Mouse (Mus musculus): ENCODE measurements around the gene Ttc16. TPM values are rescaled to one million over a fixed set of nuclear protein-coding genes. Genes with fewer than 3 reads are reported as not detected.

The Ttc16 gene
- total RNA-seq, 2 experiments from 2014 or later = not detected

DNA sequence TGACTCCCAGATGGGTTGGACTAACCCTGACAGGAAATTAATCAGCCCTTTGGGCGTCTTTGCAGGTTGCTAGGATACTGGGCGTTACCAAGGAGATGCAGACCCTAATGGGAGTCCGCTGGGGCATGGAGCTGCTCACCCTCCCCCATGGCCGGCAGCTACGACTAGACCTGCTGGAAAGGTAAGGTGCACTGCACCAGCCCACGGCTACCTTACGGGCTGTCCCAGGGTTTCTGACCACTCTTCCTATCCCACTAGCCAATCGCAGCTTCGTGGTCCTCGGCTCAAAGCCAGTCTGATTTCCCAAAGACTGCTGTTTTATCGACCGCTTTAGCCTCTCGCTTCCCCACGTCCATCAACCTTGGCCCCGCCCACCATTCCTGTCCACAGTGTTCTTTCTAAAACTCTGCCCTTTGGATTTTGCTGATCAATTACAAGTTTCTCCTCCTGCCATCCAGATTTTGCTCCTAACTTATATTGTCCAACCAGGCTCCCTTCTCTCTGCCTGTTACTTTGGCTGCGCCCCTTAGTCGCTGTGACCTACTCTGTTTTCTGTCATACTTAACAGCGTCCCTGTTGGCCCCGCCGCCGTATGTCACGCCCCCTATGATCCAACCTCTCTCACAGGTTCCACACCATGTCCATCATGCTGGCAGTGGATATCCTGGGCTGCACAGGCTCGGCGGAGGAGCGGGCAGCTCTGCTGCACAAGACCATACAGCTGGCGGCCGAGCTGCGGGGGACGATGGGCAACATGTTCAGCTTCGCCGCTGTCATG lies 24.4 kb downstream of the Ttc16 start:
- DNase-seq = no peak
- intact Hi-C loops (cut with DNase I) = no loop called here

DNA sequence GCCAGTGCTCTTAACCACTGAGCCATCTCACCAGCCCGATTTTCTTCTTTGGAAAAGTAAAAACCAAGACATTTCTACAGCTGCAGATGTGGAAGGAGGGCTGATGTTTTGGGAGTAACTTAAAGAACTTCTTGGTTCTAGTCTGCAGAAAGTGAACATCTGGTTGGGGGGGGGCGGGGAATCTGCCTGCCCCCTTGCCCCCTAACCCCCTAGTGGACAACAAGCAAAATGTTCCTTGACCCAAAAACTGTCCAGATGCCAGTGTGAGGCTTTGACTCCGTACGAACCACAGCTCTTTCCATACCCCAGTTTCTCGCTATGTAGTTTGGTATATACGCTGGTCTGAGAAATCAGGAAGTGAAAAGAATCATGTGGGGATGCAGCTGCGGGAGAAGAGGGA lies 25.2 kb downstream of the Ttc16 start:
- no peak for DNase-seq
- intact Hi-C loops (cut with DNase I) = no loop called here

DNA sequence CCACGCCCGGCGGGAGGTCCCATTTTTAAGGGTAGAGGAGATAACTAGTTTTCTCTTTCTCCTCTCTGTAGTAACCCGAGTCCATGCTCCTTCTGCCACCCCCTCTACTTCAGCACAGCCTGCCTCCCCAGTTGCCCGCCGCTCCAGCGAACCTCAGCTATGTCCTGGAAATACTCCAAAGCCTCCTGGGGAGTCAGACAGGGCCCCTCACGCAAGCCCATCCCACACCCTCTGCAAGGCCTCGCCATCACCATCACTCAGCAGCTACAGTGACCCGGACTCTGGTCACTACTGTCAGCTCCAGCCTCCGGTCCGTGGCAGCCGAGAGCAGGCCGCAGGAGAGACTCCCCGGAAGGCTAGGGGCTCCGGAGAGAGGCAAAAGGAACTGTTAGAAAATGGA lies 26.4 kb downstream of the Ttc16 start:
- no peak for DNase-seq
- intact Hi-C loops (cut with DNase I) = no loop called here

DNA sequence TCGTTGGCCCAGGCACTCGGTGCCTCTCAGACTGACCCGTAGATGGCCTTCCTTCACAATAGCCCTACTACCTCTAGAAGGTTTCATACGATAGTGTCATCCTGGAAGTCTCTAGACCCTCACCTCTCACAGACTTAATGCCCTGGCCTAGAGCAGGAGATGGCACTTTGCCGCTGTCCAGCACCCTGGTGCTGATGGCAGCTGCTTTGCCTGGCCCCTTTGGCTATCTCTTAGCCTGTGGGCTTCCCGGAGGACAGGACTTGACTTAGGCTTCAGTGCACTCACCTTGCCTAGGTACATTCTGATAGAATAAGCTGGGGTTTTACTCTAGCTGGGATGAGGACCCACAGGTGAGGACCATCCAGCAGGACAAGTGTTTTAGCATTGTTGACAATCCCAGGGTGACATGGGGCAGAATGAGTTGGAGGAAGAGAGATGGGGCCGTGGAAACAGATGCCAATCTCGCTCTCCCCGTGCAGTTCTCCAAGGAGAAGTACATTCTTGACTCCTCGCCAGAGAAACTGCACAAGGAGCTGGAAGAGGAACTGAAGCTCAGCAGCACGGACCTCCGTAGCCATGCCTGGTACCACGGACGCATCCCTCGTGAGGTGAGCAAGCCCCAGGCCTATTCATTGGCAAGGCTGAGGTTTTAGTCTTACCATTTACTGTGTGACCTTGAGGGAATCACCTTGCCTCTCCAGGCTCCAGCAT lies 31.0 kb downstream of the Ttc16 start:
- no peak for DNase-seq
- intact Hi-C loops (cut with DNase I) = no loop called here

DNA sequence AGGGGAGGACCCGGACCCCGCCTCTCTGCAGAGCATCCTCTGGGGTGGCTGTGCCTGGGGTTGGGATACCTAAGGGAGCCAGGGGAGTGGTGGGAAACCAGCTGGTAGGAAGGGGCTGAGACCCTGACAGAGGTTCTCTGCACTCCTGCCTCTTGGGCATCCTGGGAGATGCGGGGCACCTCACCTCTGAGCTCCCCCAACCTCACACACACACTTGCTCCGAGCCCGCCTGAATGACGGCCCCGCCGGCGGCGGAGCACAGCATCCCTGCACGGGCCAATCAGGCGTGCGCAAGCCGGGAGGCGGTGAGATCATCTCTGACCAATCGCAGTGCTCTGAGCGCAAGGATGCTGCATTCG lies 33.3 kb downstream of the Ttc16 start:
- intact Hi-C loops (cut with DNase I) = no loop called here
- no peak for DNase-seq

DNA sequence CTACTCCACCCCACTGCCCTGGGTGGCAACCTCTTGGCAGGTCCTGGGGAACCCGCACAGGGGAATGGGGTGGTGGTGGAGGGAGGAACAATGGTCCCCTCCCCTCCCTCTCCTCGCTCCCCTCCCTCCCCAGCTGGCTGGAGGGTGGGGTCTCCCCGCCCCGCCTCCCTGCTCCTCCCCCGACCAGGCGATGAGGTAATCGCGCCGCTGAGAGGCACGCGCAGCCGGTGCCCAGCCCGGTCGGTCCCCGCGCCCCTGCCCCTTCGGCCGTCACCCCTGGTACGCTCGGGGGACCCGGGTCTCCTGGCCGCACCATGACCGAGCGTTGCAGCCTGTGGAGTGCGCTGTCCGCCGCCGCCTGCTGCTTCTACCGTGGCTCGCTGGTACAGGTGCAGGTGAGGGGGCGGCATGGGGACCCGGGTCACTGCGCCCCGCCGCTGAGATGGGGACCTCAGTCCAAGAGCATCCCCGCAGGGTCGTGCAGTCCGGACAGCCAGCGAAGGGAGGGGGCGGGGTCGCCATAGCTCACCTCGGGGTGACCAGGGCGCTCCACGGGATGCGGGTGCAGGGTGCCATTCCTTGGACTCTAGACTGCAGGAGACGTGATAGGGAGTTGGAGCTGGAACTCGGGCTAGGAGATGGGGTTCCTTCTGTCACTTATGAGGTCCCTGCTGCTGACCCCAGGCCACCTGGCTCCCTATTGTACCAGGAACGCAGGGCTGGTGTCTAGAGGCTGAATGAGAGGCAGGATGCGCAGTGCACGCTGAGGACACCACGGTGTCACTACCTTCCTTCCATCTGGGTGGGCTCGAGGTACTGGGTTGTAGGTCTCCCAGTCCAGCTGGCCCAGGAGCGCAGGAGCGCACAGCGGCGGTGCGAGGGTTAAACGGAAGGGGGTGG lies 33.9 kb downstream of the Ttc16 start:
- intact Hi-C loops (cut with DNase I) = no loop called here
- DNase-seq = no peak

DNA sequence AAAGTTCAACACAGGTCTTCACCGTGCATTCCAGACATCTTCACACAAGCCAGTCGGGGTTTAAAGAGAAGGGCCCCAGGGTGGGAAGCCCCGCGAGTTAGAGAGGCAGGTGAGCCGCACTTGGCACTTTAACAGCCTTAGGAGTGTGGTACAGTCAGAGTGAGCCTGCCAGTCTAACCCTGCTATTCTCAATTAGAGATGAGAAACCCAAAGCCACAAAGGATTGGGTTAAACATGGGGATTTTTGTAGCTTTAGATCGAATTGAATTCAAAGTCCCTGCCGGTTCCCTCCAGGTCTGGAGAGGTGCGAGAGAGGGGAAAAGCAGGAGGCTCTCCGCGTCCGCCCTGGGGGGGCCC lies 34.5 kb downstream of the Ttc16 start, which contains the start of gene 6330409D20Rik:
6330409D20Rik (minus strand) TSS at position 101 of the 357 bp plus-strand sequence.
- no peak for DNase-seq
- intact Hi-C loops (cut with DNase I) = no loop called here

DNA sequence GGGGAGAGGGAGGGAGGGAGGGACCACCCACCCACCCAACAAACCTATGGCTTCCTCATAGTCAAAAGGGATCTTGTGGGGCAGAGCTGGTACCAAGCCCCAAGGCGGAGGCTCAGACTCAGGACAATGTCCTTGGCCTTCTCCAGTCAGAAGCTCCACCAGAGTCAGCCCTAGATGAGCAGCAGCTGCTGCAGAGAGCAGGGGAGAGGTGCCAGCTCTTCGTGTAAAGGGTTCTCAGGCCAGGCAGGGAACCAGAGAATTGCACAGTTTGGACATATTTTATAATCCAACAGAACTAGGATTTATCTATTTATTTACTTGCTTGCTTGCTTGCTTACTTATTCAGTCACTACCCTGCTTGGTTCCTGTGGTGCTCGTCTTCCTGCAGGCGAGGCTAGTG lies 36.1 kb downstream of the Ttc16 start:
- intact Hi-C loops (cut with DNase I) = no loop called here
- no peak for DNase-seq

DNA sequence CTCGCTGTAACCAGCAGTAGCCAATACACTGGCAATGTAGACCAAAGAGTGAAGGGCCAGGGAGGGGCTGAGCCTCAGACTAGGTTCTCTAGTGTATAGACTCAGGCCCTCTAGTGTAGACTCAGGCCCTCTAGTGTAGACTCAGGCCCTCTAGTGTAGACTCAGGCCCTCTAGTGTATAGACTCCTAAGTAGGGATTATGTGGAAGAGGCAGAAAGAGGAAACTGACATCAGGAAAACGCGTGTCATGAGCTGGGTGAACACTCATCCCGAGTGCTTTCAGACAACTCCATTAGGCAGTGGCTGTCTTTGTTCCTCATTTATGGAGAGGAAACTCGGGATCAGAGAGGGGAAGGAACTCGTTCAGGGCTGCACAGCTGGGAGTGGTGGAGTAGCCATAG lies 38.4 kb downstream of the Ttc16 start:
- intact Hi-C loops (cut with DNase I) = no loop called here
- no peak for DNase-seq

DNA sequence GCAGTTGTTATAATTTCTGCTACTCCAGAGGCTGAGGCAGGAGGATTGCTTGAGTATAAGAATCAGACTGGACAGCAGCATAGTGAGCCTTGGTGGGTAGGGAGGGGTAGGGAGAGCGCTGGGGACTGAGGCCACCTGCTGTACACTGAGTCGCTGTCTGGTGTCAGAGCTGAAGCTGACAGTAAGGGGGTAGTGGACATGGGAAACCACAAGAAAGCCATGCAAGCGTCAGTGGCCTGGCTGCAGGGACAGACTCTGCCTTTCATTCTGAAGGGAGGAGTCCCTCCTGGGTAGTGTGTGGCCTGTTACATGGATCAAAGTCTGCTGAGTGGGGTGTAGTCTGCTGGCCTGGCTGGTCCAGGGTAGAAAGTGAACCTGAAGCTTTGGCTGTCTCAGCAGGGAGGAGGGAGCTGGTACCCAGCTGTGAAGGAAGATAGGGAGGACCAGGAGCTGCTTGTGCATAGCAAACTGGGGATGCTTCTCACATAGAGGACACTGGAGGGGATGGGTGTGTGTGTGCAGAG lies 39.1 kb downstream of the Ttc16 start:
- intact Hi-C loops (cut with DNase I) = no loop called here
- DNase-seq = no peak

DNA sequence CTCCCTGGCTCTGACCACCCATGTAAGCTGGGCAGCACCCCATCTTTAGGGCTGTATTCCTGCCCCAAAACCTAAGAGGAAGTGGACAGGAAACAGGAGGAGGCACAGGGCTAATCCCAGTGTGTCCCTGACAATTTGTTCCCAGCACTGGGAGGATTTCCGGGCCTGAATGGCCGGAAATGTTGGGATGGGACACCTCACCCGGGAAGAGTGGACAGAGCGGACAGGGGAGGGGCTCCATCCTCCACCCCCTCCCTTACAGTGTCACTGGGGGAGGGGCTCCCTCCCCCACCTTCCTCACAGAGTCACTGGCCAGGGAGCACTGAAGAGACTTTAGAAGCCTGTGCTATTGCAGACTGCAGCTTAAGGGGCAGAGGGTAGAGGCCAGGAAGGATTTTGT lies 40.5 kb downstream of the Ttc16 start:
- intact Hi-C loops (cut with DNase I) = no loop called here
- DNase-seq = no peak

DNA sequence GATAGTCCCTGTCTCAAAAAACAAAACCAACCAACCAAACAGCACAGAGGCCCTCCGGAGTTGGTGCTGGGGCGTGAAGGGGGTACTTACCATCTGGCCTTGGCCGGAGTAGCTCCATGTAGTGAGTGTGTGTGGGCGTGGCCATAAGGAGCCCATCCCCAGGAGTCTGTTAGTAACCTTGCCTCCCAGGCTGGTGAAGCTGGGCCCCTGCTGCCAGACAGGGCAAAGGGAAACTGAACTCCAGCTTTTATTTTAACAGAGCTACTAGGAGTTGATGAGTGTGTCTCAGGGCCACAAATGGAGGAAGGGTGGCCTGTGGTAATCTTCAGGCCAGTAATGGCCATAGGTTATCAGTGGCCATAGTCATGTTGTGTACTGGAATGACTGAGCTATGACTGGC lies 41.0 kb downstream of the Ttc16 start:
- intact Hi-C loops (cut with DNase I) = no loop called here
- no peak for DNase-seq

DNA sequence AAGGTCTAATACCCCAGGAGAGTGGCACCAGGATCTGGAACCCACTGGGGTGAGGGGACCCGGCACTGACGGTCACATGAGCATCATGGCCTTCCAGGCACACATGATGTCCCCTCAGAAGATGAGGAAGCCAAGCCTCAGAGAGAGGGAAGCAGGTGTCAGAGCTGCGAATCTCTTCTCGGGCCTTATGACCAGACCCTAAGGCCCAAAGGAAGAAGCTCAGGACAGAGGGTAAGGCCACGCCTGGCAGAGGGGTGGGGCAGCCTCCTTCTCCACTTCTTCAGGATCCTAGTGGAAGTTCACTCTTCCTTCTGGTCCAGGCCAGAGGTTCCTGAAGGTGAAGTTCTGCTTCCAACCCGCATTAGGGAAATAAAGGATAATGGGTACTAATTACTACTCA lies 42.7 kb downstream of the Ttc16 start:
- DNase-seq = no peak
- intact Hi-C loops (cut with DNase I) = no loop called here

DNA sequence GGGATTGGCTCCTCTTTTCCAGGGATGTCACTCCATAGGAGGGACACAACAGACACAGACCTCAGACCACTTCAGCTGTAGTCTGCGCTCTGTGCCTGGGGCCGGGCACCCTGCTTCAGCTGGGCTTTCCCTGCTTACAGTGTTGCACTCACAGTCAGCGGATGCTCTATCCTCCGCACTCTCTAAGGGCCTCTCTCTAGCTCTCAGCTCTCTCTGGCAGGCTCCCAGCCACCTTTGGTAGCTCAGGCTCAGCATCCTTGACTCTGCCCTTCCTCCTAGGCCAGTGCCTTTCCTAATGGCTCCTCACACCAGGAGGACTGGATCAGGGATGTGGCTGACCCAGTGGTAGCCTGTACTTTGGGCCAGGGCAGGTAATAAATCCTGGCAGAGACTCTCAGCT lies 43.5 kb downstream of the Ttc16 start:
- intact Hi-C loops (cut with DNase I) = no loop called here
- no peak for DNase-seq

DNA sequence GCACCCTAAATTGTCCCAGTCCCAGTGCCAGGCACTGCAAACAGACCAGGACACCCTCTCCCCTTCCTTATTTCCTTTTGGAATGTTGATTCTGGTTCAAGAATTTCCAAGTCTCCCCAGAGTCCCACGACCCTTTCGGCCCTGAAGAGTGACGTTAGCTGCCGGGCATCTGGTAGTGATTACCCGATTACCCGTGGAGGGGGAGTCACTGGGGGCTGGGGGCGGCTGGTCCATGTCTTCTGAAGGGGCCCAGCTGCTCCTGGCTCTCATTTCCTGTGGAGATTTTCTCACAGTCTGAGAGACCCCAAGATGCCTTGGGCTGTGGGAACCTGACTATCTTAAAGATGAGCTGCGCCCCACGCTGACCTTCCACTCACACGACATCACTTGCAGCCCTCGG lies 44.6 kb downstream of the Ttc16 start:
- no peak for DNase-seq
- intact Hi-C loops (cut with DNase I) = no loop called here

DNA sequence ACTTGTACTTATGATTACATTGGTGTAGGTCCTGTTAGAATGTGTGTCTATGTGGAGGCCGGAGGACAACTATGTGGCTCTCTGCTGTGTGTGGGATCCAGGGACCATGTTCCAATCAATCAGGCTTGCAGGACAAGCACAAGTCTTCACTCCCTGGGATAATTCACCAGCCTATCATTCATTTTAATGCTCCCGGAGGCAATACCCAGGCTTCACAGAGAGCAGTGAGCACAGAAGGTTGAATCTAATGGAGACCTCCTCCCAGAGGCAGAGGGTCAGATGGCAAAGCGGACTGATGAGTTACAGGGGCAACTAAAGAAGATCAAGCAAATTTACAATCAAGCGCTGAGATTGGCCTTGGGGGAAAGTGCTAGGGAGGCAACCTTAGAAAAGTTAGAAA lies 45.9 kb downstream of the Ttc16 start:
- intact Hi-C loops (cut with DNase I) = no loop called here

DNA sequence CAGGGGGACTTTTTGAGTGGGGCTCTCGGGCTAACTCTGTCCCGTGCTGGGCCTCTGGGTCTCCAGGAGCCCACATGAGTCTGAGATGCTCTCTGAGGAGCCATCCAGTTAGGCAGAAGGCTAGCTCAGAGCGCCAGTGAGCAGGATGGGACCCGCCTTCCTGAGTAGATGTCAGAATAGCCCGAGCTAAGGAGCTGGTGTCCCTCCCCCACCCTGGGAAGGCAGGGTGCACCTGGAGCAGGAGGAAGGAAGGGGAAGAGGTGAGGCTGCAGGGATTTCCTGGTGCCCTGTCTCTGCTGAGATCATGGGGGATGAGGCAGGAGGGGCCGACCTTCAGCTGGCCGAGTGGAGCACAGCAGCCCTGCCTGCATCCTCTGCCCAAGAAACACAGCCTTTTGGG lies 47.0 kb downstream of the Ttc16 start:
- intact Hi-C loops (cut with DNase I) = no loop called here
- peak in 1 of 2 experiments; percentile 47 for DNase-seq

More for the DNA sequence above, 45.9 kb downstream of the Ttc16 start:
- DNase-seq = no peak

DNA sequence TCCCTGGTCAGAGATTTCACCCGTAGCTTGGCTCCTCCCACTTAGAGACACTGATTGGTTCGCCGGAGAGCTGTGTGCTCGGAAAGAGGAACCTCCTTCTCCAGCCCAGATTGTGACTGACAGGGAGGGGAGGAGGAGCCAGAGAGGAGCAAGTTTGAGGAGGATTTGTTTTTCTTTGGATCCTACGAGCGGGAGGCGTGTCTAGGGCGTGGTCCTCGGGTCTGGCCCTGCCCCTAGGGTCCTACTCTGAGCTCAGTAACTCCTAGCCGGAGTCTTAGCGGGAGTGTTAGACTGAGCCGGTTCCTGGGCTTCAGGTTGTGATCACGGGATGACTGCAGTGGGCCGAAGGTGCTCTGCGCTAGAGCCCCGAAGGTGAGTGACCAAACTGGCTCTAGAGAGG lies 48.0 kb downstream of the Ttc16 start:
- peak; percentile 91 to 93 for DNase-seq
- intact Hi-C loops (cut with DNase I) = no loop called here

DNA sequence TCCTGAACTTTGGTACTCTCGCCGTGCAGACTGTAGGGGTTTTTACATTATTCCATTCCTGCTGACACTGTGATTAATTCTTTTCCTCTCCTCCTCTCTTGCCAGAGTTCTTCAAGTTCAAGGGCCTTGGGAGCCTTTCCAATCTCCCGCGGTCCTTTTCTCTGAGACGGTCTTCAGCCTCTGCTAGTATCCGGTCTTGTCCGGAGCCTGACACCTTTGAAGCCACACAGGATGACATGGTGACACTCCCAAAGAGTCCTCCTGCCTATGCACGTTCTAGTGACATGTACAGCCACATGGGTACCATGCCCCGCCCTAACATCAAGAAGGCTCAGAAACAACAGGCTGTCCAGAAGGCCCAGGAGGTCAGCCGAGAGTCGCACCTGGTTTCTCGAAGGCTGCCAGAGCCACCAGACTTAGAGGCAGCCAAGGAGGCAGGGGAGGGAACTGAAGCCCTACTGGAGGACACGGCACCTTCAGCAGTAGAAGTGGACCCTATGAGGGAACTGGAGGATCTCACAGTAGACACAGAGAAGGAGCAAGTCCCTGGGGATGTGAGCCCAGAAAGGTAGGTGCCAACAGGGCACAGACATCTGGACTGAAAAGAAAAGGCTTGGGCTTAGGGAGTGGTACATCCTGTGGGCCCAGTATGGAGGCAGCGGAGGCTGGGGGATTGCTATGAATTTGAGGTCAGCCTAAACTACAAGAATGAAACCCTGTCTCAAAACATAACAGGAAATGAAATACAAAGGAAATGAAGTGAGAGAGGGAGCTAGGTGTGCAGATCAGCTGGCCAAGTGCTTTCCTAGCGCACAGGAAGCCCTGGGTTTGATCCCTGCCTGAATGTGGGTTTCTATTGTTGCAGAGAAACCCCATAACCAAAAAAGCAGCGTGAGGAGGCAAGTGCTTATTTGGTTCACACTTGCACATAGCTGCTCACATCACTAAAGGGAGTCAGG lies 50.3 kb downstream of the Ttc16 start:
- no peak for DNase-seq
- intact Hi-C loops (cut with DNase I) = no loop called here

DNA sequence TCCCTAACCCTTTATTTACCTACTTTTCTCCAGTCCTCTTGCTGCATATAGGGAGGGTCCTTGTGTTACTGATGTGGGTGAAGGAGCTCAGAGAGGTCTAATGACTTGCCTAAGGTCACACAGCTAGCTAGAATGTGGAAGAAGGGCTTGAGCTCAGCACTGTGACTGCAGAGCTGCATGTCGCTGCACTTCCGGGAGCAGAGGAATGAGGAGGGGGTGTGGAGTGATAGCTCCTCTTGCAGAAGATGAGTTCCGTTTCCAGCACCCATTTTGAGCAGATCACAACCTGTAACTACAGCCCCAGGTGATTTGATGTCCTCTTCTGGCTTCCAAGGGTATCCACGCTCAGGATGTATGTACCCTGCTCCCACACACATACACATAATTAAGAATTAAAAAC lies 51.3 kb downstream of the Ttc16 start:
- no peak for DNase-seq
- intact Hi-C loops (cut with DNase I) = no loop called here

All from gastrocnemius, postnatal 36 days (tissue).